Mouse (Mus musculus) CH12.LX (cell line): ENCODE measurements around the gene Csmd2.

Experiments used
- CTCF ChIP-seq, 2 experiments: IDR thresholded peaks in 1 of 2; conservative IDR thresholded peaks in 1 of 2; 2 replicates each; pipeline ENCODE4 v1.5.1; 2011 to 2012; ENCODE audit warnings: low read depth in 2 of 2, low read length in 2 of 2, improper control_type of control experiment in 1 of 2, inconsistent platforms in 1 of 2, mild to moderate bottlenecking in 1 of 2, moderate library complexity in 1 of 2
- EP300 ChIP-seq: IDR thresholded peaks from 2 replicates; pipeline ENCODE4 v1.6.1; 2011; ENCODE audit warnings: low read length, improper control_type of control experiment
- MAZ ChIP-seq: IDR thresholded peaks from 2 replicates; pipeline ENCODE4 v1.6.1; 2012; ENCODE audit warnings: low read depth, mild to moderate bottlenecking, inconsistent platforms, low read length, improper control_type of control experiment, moderate library complexity
- POLR2AphosphoS2 ChIP-seq: IDR thresholded peaks from 2 replicates; pipeline ENCODE4 v1.6.1; 2011; ENCODE audit warnings: low read depth, low read length, improper control_type of control experiment
- SMC3 ChIP-seq: IDR thresholded peaks from 2 replicates; pipeline ENCODE4 v1.6.1; 2011; ENCODE audit warnings: low read depth, low read length, improper control_type of control experiment
- USF2 ChIP-seq: conservative IDR thresholded peaks from 2 replicates; pipeline ENCODE4 v1.6.1; 2011; ENCODE audit warnings: low read depth, low read length, improper control_type of control experiment
- ZNF384 ChIP-seq: IDR thresholded peaks from 2 replicates; pipeline ENCODE4 v1.6.1; 2012; ENCODE audit warnings: low read depth, low read length, improper control_type of control experiment, inconsistent platforms

GRCm38 (mm10) chr4:128428303-128429107 is 440.8 kb downstream of the Csmd2 start:
- no peak for TF ChIP-seq EP300
- no peak for TF ChIP-seq MAZ
- no peak for TF ChIP-seq ZNF384
- no peak for TF ChIP-seq CTCF (conservative IDR thresholded peaks at IDR 0.05 in 1 of 2, IDR thresholded peaks at IDR 0.05 in 1 of 2; ENCODE audit: low read depth in 2 of 2, low read length in 2 of 2)
- no peak for TF ChIP-seq SMC3
- no peak for TF ChIP-seq POLR2AphosphoS2
- TF ChIP-seq USF2: no peak
